Mouse (Mus musculus): Measurements from ENCODE around the gene Nmnat1.

Gene Nmnat1

GRCm38 (mm10) chr4:149485053-149485824, at the start of gene Nmnat1, which contains the start of gene Lzic:
TSS of gene Nmnat1 (minus strand) at chr4:149485202.
TSS of gene Lzic (plus strand) at chr4:149485229.
- in situ Hi-C loops (cut with MboI, MseI) = no loop called here

GRCm38 (mm10) chr4:149529691-149530090, 44.7 kb upstream of the Nmnat1 start:
- in situ Hi-C loops (cut with MboI, MseI) = no loop called here

- in situ Hi-C loops (cut with MboI, MseI) = no loop called here
Measured at GRCm38 (mm10) chr4:149527621-149528354, 42.8 kb upstream of the Nmnat1 start.

GRCm38 (mm10) chr4:149526330-149526729, 41.3 kb upstream of the Nmnat1 start:
- in situ Hi-C loops (cut with MboI, MseI) = no loop called here

- in situ Hi-C loops (cut with MboI, MseI) = no loop called here
Measured at GRCm38 (mm10) chr4:149525811-149526210, 40.8 kb upstream of the Nmnat1 start.

GRCm38 (mm10) chr4:149525170-149525569, 40.2 kb upstream of the Nmnat1 start:
- in situ Hi-C loops (cut with MboI, MseI) = no loop called here

GRCm38 (mm10) chr4:149523961-149524360, 39.0 kb upstream of the Nmnat1 start:
- in situ Hi-C loops (cut with MboI, MseI) = no loop called here

GRCm38 (mm10) chr4:149521258-149521657, 36.3 kb upstream of the Nmnat1 start:
- in situ Hi-C loops (cut with MboI, MseI) = no loop called here

GRCm38 (mm10) chr4:149518351-149519220, 33.6 kb upstream of the Nmnat1 start:
- in situ Hi-C loops (cut with MboI, MseI) = no loop called here

GRCm38 (mm10) chr4:149517868-149518340, 32.9 kb upstream of the Nmnat1 start, which contains the start of gene Ctnnbip1:
TSS of gene Ctnnbip1 (plus strand) at chr4:149518236.
- in situ Hi-C loops (cut with MboI, MseI) = no loop called here

- in situ Hi-C loops (cut with MboI, MseI) = no loop called here
Measured at GRCm38 (mm10) chr4:149515706-149516105, 30.7 kb upstream of the Nmnat1 start.

GRCm38 (mm10) chr4:149512072-149512471, 27.1 kb upstream of the Nmnat1 start:
- in situ Hi-C loops (cut with MboI, MseI) = no loop called here

- in situ Hi-C loops (cut with MboI, MseI) = no loop called here
Measured at GRCm38 (mm10) chr4:149511221-149511646, 26.2 kb upstream of the Nmnat1 start.

GRCm38 (mm10) chr4:149506904-149507303, 21.9 kb upstream of the Nmnat1 start:
- in situ Hi-C loops (cut with MboI, MseI) = no loop called here

GRCm38 (mm10) chr4:149505261-149505967, 20.4 kb upstream of the Nmnat1 start:
- in situ Hi-C loops (cut with MboI, MseI) = no loop called here

- in situ Hi-C loops (cut with MboI, MseI) = no loop called here
Measured at GRCm38 (mm10) chr4:149504858-149505257, 19.9 kb upstream of the Nmnat1 start.

- in situ Hi-C loops (cut with MboI, MseI) = no loop called here
Measured at GRCm38 (mm10) chr4:149504363-149504762, 19.4 kb upstream of the Nmnat1 start.

- in situ Hi-C loops (cut with MboI, MseI) = no loop called here
Measured at GRCm38 (mm10) chr4:149499790-149500189, 14.8 kb upstream of the Nmnat1 start.

- in situ Hi-C loops (cut with MboI, MseI) = no loop called here
Measured at GRCm38 (mm10) chr4:149498901-149499300, 13.9 kb upstream of the Nmnat1 start.

GRCm38 (mm10) chr4:149496612-149497011, 11.6 kb upstream of the Nmnat1 start:
- in situ Hi-C loops (cut with MboI, MseI) = no loop called here

- in situ Hi-C loops (cut with MboI, MseI) = no loop called here
Measured at GRCm38 (mm10) chr4:149491151-149491550, 6.1 kb upstream of the Nmnat1 start.
